Mouse (Mus musculus) frontal cortex, postnatal 25 days (tissue): Measurements from ENCODE around the gene Bicd1.
"Not testable (repeated sequence)": the region's sequence is repeated elsewhere in the genome, so short reads cannot be mapped to it uniquely, and the experiment has no call there.

Experiments
- DNase-seq, 2 experiments: peaks; one replicate each; pipeline ENCODE4 v3.0.0; 2022; ENCODE audit warnings: low spot score in 2 of 2

Bicd1 gene

GRCm38 (mm10) chr6:149408833-149409332 is at the start of gene Bicd1:
Gene Bicd1, plus strand, starts transcription at chr6:149408886.
- DNase-seq = peak; percentile 81 to 84

- not testable (repeated sequence) for DNase-seq
These were observed 46.2 kb upstream of the Bicd1 start for GRCm38 (mm10) chr6:149362533-149362932.

GRCm38 (mm10) chr6:149365975-149366374 is 42.7 kb upstream of the Bicd1 start:
- DNase-seq = not testable (repeated sequence)

- no peak for DNase-seq
These were observed 42.3 kb upstream of the Bicd1 start for GRCm38 (mm10) chr6:149366403-149366802.

GRCm38 (mm10) chr6:149374986-149375457 is 33.7 kb upstream of the Bicd1 start:
- peak; percentile 4 to 34 for DNase-seq

GRCm38 (mm10) chr6:149383531-149383930 is 25.2 kb upstream of the Bicd1 start:
- DNase-seq = no peak

- DNase-seq = no peak
These were observed 22.3 kb upstream of the Bicd1 start for GRCm38 (mm10) chr6:149386389-149386788.

GRCm38 (mm10) chr6:149389626-149390025 is 19.1 kb upstream of the Bicd1 start:
- not testable (repeated sequence) for DNase-seq

GRCm38 (mm10) chr6:149399396-149399795 is 9.3 kb upstream of the Bicd1 start:
- no peak for DNase-seq

GRCm38 (mm10) chr6:149409341-149409740 is 655 bp downstream of the Bicd1 start:
- peak in 1 of 2 experiments; percentile 15 for DNase-seq

GRCm38 (mm10) chr6:149409845-149410244 is 1.2 kb downstream of the Bicd1 start:
- no peak for DNase-seq

GRCm38 (mm10) chr6:149413256-149413655 is 4.6 kb downstream of the Bicd1 start:
- DNase-seq = no peak

GRCm38 (mm10) chr6:149424748-149425147 is 16.1 kb downstream of the Bicd1 start:
- DNase-seq = no peak

- no peak for DNase-seq
These were observed 30.5 kb downstream of the Bicd1 start for GRCm38 (mm10) chr6:149439140-149439539.

- no peak for DNase-seq
These were observed 34.2 kb downstream of the Bicd1 start for GRCm38 (mm10) chr6:149442884-149443283.

- no peak for DNase-seq
These were observed 37.2 kb downstream of the Bicd1 start for GRCm38 (mm10) chr6:149445854-149446253.

- DNase-seq = no peak
These were observed 48.6 kb downstream of the Bicd1 start for GRCm38 (mm10) chr6:149457324-149457723.

GRCm38 (mm10) chr6:149460971-149461370 is 52.3 kb downstream of the Bicd1 start:
- DNase-seq = no peak

GRCm38 (mm10) chr6:149471477-149471876 is 62.8 kb downstream of the Bicd1 start:
- DNase-seq = no peak

GRCm38 (mm10) chr6:149472441-149472840 is 63.8 kb downstream of the Bicd1 start:
- DNase-seq = not testable (repeated sequence)

- DNase-seq = not testable (repeated sequence)
These were observed 73.2 kb downstream of the Bicd1 start for GRCm38 (mm10) chr6:149481868-149482267.

- DNase-seq = no peak
These were observed 86.0 kb downstream of the Bicd1 start for GRCm38 (mm10) chr6:149494662-149495061.

- no peak for DNase-seq
These were observed 87.2 kb downstream of the Bicd1 start for GRCm38 (mm10) chr6:149495925-149496324.
